Mouse (Mus musculus): Measurements from ENCODE around the gene Pitx2.

The Pitx2 gene

DNA sequence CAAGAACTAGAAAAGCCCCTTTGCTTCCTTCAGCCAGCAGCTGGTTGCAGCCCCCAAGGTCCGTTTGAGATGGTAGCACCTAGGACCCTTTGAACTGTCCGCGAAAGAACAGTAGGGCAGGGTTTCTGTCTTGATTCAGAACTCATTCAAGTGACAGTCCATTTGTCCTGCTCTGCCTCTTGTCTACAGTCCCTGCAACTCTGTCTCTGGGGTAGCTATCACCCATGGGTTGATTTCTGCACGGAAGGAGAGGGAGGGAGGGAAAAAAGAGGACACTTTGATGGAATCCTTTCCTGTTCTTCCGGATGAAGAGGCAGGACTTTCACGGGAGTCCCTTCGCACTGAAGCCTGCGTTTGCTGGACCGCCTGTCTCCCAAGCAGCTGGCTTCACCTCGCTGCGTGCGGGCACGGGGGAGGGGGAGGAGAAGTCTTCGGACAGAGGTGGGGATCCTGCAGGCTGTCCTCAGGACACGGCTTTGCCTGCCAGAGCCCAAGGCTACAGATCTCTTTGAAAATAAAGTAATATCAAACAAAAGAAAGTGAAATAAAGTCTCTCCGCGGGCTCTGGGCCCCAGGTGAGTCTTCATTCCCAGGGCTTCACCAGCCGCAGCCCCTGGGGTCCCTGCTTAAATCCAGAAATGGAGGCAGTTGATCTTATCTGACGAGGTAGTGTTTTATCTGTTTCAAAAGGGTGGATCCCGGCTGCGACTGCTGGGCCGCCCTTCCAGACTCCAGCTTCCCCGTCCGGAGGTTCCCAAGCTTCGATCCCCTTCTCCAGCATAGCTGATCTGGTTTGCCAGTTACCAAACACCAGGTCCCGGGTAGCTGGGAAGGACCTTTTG lies 24.5 kb downstream of the Pitx2 start:
- in situ Hi-C loops (cut with MboI; ENCODE audit: low pct_unique_long_range_greater_than_20kb in 1 of 2, low sequenced_read_pairs in 2 of 2, unreplicated experiment in 1 of 2) = loop anchor here in 1 of 2 experiments (25.0 kb wide), 1 partner anchor 1888 kb away; the partner anchor contains the start of gene Lef1

DNA sequence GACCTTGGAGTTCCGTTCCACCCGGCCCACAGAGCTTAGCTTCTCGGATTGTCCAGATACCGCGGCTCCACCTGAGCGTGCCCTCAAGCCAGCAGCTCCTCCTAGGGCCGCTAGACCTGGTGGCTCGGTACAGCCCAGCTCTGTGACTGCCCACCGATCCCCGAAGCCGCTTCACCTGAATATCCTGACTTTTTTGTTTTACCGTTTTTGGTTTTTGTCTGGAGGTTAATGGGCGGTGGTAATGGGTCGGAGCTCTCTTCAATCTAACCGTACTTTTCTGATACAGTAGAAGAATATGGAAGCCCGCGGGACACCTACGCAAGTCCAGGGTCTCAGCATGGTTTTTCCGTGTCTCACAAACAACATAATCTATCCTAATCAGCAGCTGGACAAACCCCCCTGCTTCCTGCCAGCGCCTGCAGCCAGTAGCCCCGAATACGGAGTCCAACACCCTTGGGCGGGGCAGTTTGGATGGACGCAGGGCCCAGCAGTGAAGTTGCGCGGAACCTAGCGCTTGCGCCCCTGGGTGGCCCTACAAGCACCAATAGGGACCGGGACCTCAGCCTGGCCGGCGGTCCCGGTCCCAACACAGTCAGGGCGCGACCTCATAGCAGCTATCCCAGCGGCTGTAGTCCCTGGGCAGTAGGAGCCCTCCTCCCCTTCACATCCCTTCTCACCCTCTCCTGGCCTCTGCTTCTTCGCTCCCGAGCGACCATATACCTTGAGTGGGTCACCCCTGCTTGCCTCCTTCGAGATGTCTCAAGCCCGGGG lies 25.3 kb downstream of the Pitx2 start:
- in situ Hi-C loops (cut with MboI; ENCODE audit: low pct_unique_long_range_greater_than_20kb in 1 of 2, low sequenced_read_pairs in 2 of 2, unreplicated experiment in 1 of 2) = loop anchor here in 1 of 2 experiments (25.0 kb wide), 1 partner anchor 1887 kb away; the partner anchor contains the start of gene Lef1

DNA sequence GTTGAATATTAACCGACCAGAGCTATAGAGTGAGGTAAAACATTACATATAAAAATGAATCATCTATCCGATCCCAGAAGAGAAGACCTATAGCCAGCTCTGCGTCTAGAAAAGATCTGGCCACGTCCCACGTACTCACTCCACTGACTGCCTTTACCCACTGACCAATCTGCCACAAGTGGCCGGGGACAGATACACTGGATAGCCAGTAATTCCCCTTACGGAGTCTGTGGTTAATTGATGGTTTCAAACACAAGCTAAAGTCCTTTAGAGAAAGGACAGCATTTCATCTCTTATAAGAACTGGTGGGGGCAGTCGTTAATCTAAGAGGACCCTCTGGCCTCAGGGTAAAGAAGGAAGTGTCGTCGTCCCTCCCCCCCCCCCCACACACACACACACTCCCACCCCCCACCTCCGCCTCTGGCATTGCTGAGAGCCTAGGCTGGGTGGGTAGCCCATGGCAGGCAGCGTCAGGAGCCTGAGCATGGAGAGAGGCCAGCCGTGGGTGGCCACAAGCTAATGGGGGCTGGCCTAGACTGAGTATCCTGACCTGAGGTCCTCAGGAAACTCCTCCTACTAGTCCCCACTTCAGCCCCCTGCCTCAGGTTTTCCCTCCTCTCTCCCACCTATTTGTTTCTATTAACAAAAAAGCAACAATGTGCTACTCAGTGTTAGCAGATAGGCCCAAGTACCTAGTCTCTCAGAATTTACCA lies 26.1 kb downstream of the Pitx2 start:
- in situ Hi-C loops (cut with MboI; ENCODE audit: low pct_unique_long_range_greater_than_20kb in 1 of 2, low sequenced_read_pairs in 2 of 2, unreplicated experiment in 1 of 2) = no loop called here

DNA sequence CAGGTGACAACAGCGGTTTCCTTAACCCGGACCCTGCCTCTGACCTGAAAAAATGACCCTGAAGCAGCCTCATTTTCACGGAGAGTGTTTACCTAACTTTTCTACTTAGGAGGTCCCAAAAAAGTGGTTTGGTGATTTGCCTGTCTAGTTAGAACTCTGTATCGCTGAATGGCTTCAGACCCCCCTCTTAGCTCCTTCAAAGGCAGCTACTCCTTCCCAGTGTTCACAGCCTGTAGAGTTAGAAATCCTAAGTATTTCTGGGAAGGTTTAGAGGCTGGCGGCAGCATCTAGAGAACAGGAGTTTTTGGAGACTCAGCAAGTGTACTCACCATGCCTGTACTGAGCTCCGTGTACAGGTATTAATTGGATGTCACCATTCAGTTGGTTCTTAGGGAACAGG lies 27.0 kb downstream of the Pitx2 start:
- in situ Hi-C loops (cut with MboI; ENCODE audit: low pct_unique_long_range_greater_than_20kb in 1 of 2, low sequenced_read_pairs in 2 of 2, unreplicated experiment in 1 of 2) = no loop called here

DNA sequence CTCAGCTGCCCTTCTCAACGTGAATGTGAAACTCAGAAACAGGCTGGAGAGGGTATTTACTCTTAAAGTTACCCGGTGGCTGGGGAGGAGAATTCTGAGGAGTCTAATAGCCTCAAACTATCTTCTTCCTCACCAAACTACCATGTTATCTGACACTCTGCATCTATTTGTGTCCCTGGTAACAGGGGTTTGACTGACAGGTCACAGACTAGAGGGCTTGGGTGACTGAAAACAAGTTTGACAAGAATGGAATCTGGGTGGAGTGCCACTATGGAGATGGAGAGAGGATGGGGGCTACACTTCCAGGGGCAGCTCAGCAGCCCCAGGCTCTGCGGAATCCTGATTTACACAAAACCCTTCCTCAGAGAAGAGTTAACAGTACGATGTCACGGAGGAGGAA lies 27.7 kb downstream of the Pitx2 start:
- in situ Hi-C loops (cut with MboI; ENCODE audit: low pct_unique_long_range_greater_than_20kb in 1 of 2, low sequenced_read_pairs in 2 of 2, unreplicated experiment in 1 of 2) = no loop called here

DNA sequence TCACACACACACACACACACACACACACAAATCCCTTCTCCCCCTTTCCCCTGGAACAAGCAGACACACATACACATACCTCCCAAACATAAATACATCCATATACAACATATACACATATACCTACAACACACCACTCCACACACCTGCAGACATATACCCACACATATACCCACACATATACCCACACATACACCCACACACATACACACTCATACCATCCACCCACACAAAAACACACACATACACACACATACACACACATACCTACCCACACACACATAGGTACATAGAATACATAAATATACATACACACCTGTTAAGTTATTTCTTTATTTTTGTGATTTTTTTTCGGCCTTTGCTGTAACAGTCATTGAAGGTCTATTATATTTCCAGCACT lies 38.3 kb downstream of the Pitx2 start:
- in situ Hi-C loops (cut with MboI; ENCODE audit: low pct_unique_long_range_greater_than_20kb in 1 of 2, low sequenced_read_pairs in 2 of 2, unreplicated experiment in 1 of 2) = no loop called here

DNA sequence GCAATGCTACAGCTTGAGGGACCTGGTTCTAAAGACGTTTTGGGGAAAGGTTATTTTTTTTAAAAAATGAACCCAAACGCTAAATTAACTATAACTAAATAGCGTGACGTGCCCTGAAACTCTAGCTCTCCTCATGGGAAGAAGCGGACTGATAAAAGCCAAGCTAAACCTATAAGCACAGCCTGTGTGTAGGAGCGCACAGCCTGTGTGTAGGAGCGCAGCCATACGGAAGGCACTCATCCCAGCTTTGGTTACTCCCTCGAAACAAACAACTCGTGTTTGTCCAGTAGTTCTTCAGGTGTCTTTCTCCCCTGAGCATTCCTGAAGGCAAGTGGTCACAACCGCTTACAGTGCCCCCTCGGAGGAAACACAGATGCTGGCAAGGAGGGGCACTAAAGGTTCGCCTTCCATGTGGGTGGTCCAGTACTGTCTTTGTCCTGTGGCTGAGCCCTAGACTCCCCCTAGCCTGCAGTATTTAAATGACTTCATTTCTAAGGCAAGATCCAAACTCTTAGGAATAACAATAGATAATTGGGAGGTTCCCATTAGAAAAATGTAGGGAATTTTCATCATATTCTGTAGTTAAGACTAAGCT lies 39.1 kb downstream of the Pitx2 start:
- in situ Hi-C loops (cut with MboI; ENCODE audit: low pct_unique_long_range_greater_than_20kb in 1 of 2, low sequenced_read_pairs in 2 of 2, unreplicated experiment in 1 of 2) = no loop called here

DNA sequence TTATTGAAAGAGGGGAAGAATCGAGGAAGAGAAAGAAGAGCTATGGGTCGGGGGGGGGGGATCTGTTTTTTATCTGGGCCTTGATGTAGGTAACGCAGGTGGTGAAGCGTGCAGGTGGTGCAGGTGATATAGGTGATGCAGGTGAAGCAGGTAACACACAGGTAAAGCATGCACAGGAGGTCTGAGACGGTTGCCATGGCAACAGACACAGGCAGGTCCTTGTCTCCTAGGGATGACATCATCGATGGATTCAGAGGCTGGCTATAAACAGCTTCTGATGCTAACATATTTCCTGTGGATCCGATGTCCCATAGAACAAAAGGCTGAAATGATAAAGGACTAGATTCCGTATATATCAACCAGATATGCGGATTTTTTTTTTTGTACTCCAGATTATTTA lies 51.3 kb downstream of the Pitx2 start:
- in situ Hi-C loops (cut with MboI; ENCODE audit: low pct_unique_long_range_greater_than_20kb in 1 of 2, low sequenced_read_pairs in 2 of 2, unreplicated experiment in 1 of 2) = no loop called here

DNA sequence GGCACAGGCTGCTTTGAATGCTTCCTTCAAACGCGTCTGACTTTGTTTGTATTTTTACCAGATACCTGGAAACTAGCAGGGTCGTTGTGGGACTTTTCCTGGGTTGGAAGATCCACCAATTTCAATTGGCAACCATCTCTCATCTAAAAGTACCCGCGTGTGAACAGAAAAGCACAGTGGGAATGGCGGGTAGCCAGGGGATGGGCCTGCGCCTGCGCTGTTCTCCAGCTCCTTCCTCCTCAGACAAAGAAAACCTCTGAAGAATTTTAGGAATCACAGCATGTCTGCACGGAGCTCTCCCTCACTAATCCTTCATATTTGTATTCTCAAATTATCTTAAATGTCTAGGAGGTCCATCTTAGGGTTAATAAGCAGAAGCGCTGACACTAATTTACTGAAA lies 54.6 kb downstream of the Pitx2 start:
- in situ Hi-C loops (cut with MboI; ENCODE audit: low pct_unique_long_range_greater_than_20kb in 1 of 2, low sequenced_read_pairs in 2 of 2, unreplicated experiment in 1 of 2) = no loop called here

DNA sequence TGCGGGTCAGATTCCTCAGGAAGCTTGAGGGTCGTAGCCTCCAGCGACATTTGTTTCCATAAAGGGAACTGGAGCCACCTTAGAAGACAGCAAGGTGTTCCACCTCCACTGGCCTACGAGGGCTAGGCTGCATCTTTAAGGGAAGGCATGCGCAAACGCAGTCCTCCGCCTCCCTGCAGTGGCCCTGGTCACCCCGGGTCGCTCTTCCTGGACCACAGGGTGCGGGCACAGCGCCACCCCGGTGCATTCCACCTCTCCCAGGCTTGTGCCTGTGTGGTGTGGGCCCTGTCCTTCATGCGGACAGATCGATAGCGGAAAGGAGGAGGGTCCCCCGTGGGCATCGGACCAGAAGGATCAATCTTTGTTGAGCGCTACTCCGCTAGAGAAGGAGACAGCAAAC lies 56.6 kb downstream of the Pitx2 start:
- in situ Hi-C loops (cut with MboI; ENCODE audit: low pct_unique_long_range_greater_than_20kb in 1 of 2, low sequenced_read_pairs in 2 of 2, unreplicated experiment in 1 of 2) = no loop called here

DNA sequence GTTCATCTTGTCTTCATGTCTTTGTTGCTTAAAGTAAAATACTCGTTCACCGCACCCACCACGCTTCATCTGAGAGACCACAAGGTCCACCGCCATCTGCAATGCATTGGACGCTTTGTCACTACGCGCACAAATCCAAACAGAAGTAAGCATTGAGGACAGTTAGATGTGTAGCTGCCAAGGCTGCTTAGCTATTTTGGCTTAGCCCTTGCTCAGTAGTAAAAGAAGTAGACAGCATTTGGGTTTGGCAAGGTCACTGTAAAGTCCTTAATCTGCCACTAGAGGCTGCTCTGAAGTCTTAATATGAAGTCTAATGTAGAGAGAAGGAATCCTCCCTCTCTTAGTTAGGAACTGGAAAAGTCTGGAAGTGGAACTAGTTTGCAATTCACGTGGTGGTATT lies 57.1 kb downstream of the Pitx2 start:
- in situ Hi-C loops (cut with MboI; ENCODE audit: low pct_unique_long_range_greater_than_20kb in 1 of 2, low sequenced_read_pairs in 2 of 2, unreplicated experiment in 1 of 2) = no loop called here

DNA sequence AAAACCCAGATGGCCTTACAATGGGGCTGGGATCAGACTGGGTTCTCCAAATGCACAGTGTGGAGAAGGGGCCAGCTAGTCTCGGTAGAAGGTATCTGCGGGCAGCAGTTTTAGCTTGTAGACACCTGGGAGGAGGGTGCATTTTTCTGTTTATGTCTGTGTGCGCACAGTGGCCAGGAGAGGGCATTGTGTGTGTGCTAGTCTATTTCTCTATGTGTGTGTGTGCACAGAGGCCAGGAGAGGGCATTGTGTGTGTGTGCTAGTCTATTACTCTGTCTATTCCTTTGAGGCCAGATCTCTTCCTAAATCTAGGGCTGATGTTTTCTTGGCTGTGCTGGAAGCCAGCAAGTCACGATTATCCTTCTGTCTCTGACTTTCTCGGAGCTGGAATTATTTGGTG lies 58.8 kb downstream of the Pitx2 start:
- in situ Hi-C loops (cut with MboI; ENCODE audit: low pct_unique_long_range_greater_than_20kb in 1 of 2, low sequenced_read_pairs in 2 of 2, unreplicated experiment in 1 of 2) = no loop called here

Measured in mouse embryonic stem cell (cell line).